Mouse (Mus musculus) kidney, adult 11 months (tissue): Measurements from ENCODE around the gene Pcnx4.
"Not testable (repeated sequence)": the region's sequence is repeated elsewhere in the genome, so short reads cannot be mapped to it uniquely, and the experiment has no call there.

Experiments used
- DNase-seq: peaks from one replicate; pipeline ENCODE4 v3.0.0; 2022

The Pcnx4 gene

DNA sequence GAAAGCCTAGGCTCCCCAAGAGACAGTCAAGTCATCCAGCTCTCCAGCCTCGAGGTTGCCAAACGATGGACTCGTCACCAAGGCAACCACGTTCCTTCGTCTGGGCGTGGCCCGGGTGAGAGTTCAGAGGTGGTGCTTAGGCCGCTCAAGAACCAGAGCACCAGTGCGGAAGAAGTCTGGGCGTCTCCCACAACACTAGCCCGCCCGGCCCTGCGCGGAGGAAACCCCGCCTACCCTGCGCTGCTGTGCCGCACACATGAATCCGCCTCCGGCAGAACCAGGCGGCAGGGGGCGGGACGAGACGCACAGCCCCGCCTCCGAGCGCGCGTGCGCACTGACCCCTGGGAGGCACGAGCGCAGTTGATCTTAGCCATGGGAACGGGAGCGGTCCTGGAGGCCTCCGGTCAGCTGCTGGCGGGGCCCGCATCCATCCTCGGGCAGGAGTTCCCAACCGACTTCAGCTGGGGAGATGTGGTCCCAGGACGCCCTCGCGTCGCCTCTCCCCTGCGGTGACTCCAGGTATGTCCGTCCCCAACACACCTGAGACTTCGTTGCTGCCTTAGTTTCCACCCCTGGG is at the start of gene Pcnx4:
Gene Pcnx4, plus strand, starts transcription at position 363 of the 577 bp plus-strand sequence.
- peak; percentile 97 for DNase-seq

DNA sequence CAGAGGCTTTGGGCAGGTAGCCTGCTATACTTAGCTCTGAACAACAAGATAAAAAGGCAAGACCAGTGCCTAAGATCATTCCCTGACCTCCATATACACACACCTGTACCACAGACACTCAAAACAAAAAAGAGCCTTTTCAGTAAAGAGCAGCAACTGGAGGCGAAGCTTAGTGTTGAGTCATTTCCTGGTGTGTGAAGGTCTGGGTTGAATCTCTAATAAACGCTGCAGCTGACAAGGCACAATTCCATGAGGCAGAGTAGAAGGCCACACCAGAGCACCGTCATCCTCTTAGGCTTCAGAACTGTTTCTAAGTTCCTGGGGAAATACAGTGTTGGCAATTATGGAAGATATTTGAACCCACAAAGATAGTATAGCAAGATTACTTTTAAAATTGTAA is 48.7 kb upstream of the Pcnx4 start:
- DNase-seq: no peak

- no peak for DNase-seq
Measured at GRCm38 (mm10) chr12:72489995-72490394, 46.2 kb upstream of the Pcnx4 start.

DNA sequence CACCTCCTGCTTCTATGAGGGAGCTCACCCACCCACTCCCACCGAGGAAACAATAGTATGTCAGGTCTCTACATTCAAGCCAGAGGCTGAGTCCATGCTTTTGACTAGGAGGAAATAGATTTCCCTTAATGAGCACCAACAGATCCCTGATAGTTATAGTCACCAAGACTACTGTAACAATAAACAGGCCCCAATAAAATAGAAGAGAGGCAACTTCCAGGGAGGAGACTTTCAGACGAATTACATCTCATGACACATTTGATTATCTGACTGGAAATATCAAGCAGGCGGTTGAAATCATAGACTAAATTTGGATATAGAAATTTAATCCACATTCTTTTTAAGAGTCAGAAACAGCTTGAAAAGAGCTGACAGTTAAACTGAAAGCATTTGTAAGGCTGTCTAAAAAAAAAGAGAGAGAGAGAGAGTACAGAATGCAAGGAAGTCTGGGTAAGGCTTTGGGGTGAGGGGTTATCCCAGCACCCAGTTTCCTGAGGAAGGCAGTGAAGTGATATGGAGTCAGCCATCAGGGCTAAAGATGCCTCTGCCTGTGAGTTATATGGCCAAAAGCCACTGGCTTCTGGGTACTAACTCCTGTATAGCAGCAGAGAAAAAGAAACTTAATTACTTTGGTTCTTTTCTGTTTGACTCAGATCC is 45.0 kb upstream of the Pcnx4 start:
- no peak for DNase-seq

DNA sequence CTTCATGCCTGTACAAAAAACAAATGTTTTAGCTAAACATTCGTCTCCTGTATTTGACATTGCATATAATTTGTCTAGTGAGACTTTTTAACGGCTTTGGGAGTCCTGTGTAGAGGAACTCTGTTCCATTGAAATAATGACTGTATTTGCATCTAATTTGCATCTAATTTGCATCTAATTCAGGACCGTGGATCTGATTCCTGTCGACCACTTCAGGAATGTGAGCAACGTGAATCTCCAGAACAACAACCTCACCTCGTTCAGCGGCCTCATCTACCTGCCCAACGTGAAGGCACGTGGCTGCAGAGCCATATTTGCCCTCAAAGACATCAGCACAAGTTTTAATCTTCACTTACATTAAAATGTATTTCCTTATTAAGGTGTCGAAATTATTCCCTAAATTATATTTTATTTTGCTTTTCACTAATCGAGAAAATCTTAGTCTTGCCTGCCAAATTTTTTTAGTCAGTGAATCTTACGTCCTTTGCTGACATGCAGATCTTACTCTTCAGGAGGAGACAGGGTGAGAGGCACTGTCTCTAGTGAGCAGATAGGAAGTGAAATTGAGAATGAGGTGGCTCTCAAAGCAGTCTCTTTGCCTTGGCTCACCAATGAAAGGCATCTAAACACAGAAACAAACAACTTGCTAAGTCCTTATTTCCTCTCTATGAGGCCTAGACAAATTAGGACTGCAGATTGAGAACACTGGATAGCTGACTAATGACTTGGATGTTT is 39.1 kb upstream of the Pcnx4 start:
- DNase-seq: no peak

GRCm38 (mm10) chr12:72509606-72510005 is 26.6 kb upstream of the Pcnx4 start:
- DNase-seq: no peak

DNA sequence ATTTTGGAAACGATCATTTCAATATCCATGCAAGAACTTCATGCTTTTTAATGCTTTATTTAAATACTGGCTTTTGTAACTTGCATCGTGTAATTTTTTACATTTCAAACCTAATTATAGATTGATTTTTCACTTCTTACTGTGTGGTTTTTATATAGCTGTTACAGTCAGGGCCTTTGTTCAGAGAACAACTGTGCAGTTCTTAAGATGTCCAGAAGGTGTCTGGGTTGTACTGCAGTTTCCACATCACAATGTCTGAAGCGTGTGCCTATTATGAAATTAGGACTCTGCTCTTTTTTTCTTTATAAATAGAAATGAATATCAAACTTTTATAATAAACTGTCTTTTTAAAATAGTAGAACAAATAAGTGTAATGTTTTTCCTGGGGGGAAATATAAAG is 20.7 kb upstream of the Pcnx4 start:
- no peak for DNase-seq

DNA sequence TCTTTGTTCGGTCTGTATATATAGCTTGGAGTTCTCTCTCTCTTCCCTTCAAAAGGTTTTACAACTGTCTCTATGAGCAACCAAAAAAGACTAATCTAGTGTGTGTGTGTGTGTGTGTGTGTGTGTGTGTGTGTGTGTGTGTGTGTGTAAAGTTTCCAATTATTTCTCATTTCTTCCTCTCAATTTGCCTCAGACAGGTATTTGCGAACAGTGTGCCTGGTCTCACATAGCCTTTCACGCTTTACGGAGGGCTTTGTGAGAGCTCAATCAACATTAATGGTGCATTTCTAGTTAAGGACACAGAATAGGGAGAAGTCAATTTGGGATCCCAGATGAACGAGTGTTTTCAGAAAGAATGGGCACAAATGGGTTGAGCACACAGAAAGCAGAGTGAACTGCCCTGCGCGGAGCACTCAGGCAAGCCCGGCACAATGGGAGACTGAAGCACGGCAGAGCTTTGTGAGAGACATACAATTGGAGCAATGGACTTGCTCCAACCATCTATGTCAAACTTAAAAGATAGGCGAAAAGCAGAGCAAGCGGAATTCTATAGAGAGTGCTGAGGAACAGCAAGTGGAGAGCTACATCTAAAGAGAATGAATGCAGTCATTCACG is 18.0 kb upstream of the Pcnx4 start:
- DNase-seq: no peak

DNA sequence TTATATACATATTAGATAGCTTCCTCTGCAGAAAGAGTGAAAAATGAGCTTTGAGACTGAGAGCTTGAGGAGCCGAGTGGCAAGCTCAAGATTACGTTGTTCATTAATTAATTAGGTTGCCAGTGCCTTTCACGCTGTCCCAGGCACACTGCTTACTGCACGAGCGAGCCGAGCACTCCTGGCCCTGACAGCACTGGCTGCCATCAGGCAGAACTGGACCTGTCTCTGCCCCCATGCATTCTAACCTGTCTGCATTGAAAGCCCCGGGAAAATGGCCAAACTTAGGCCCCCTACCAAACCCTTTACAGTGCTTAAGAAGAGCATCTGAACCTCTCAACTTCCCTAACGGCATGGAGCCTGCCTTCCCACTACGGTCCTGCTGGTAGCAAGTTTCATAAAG is 16.8 kb upstream of the Pcnx4 start:
- DNase-seq: no peak

DNA sequence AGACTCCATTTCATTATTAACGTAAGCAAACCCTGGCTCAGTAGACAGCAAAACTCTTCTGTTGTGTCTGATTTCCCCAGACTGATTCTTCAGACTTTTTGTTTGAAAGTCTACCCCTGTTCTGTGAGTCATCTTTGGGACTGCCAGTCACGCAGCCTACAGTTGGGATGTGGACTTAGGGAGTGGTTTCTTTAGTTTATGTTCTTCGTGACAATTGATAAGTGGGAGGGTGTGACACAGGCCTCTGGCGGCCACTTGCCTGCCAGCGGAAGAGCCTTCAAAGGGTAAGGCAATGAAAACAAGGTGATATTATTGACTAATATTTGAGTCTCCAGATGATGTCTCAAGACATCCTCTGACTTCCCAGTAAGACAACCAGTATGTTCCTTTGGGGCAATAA is 16.3 kb upstream of the Pcnx4 start:
- DNase-seq: no peak

DNA sequence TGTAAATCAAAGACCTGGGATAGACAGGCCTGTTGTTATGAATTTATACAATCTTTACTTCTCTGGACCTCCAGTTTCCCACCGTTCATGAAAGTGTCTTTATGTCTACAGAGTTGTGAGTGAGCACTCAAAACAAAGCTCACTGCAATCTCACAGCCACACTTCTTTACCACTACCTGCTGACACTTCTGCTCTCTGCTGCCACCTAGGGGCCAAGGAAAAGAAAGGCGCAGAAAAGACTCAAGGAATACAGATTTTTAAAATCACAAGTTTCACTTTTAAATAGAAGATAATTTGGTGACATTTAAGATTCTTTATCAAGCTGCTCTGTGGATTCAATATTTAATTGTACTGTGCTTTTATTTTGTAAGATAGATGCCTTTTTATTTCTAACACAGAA is 15.5 kb upstream of the Pcnx4 start:
- no peak for DNase-seq

DNA sequence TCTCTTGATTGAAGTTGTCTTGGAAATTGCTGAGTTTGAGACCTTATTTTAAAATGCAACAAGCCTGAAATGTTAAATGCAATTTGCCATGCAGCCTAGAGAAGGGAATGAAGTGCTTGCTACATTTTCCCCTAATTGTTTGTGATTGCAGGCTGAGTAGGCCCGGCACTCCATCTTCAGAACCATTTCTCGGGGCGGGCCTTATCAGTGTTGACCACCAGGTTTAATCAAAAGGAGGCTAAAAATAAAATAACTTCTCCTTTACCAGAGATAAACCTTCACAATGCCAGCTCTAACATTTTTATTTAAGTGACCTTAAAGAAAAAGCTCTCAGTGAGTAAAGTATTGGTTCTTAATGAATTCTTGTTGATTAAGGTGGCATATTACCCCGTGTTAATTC is 10.6 kb upstream of the Pcnx4 start:
- no peak for DNase-seq

- no peak for DNase-seq
Measured at GRCm38 (mm10) chr12:72532303-72532702, 3.9 kb upstream of the Pcnx4 start.

DNA sequence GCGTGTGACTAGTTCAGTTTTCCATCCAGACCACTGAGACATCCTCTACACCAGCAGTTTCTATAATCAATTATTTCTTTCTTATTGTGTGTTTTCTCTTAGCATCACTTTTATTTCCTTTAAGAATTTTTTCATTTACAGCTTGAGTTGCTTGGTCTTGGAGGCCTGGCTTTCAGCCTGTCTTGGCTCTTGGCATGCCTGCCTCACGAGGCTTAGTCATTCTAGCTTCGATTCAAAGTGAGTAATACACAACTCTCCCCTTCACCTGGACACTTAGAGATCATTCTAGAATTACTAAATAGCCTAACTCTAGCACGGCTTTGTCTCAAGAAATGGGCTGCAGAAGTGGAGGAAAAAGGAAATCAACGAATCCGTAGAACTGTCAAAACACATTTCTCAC is 2.2 kb upstream of the Pcnx4 start:
- no peak for DNase-seq

DNA sequence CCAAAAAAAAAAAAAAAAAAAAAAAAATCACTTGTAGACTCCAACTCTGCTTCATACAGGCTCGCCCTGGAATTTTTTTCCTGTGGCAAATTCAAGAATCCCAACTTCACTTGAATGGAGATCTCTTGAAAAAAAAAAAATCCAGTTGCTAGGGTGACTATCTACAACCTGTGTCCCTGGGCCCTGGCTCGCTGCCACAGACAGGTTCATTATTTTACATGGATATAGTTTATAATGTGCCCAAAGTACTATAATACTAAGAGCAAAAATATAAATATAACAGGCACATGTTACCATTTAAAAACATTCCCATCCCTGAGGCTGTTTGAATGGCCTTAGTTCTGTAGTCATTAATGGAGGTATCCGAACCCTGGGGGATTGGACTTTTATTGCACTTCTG is 584 bp upstream of the Pcnx4 start:
- DNase-seq: no peak

GRCm38 (mm10) chr12:72538571-72538970 is 2.4 kb downstream of the Pcnx4 start:
- no peak for DNase-seq

DNA sequence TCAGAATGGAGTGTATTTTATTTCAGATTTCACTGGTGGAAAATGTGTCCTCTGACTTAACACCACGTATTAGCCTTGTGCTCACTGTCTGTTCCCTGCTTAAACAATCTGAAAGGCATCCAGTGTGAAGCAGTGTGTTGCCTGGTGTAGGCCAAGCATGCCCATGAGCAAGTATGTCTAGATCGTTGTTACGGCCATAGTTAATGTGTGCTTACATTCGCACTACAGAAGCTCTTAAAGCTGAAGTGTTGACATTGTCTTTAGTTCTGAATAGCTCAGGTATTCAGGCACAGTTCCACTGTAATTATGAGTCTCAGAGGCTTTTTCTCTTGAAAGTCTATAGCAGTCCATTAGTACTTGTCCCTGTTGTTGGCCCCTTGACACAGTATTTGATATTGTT is 18.2 kb downstream of the Pcnx4 start:
- no peak for DNase-seq

DNA sequence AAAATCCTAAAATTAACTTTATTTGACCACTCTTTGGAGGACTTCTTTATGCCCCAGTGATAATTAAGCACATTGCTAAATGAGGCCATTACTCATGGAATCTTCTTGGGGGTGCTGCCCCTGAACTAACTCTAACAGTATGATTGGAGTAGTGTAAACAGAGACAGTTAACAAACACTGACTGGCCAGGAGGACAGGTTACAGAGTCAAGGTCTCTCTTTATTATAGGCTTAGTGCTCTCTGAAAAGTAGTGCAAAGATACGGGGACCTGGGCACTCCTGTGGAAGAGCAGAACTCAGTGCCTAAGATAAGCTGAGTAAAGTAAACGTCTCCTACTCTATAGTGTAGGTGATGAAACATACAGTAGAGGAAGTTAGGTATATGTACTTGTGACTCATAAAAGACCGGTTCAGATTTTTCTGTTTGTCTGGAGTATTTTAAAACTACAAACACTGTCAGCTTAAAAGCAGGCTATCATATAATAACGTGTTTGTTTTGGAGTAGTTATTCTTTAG is 28.2 kb downstream of the Pcnx4 start:
- DNase-seq: no peak

DNA sequence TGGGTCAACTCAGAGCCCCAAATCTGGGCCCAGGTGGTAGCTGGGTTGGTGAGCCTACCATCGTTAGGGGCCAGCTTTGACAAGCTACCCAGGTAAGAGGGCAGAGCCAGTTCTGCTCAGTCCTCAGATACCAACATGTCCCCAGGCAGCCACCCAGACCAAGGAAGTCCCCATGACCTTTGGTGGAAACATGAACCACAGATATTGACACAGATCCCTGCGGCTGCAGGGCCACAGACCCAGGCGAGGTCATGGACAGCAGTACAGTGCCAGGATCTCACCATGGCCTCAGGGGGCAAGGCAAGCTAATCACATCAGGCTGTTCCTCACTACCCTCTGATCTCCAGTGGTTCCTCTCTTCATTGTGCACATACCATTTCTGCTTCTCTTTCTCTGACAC is 45.8 kb downstream of the Pcnx4 start:
- no peak for DNase-seq

GRCm38 (mm10) chr12:72583099-72583498 is 46.9 kb downstream of the Pcnx4 start:
- DNase-seq: no peak

DNA sequence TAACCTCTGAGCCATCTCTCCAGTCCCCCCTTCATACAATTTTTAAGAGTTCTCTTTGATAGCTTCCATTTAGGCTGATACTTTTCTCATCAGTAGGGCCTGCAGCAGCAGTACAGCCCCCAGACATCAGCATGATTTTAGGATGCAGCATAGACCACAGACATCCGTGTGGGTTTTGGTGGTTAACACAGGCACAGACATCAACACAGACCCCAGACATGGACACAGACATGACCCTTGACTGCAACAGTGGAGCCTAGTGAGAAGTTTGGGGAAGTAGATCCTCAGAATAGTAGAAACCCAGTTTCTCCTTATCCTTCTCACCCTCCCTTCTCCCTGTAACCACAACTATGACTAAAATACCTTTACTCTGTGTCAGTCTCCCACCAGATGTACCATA is 49.2 kb downstream of the Pcnx4 start:
- DNase-seq: no peak

DNA sequence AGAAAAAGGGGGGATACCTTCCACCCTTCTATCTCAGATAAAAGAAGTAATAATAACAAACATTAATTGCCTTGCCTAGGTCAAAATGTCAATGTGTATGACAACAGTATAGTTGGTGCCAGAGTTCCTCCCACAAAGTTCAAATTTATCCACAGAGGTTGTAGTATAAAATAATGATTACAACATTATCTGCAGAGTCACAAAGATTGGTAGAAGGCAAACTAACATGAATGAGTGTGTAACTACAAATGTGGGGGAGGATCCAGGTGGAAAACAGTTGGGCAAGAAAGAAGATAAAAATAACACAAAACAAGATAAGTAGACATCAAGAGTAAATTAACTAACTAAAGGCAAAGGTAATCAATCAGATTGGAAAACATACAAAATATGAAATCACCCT is 56.8 kb downstream of the Pcnx4 start:
- no peak for DNase-seq

GRCm38 (mm10) chr12:72594001-72594400 is 57.8 kb downstream of the Pcnx4 start:
- DNase-seq: no peak

GRCm38 (mm10) chr12:72598731-72599130 is 62.5 kb downstream of the Pcnx4 start:
- not testable (repeated sequence) for DNase-seq
